Mouse (Mus musculus) liver, adult (tissue): ENCODE data around the gene Tmem178b.

ENCODE experiments used
- GATA4 ChIP-seq: IDR thresholded peaks from 2 replicates; pipeline ENCODE4 v1.6.1; 2014; ENCODE audit warnings: mild to moderate bottlenecking, low read length; ENCODE audit not compliant: insufficient replicate concordance

The Tmem178b gene

DNA sequence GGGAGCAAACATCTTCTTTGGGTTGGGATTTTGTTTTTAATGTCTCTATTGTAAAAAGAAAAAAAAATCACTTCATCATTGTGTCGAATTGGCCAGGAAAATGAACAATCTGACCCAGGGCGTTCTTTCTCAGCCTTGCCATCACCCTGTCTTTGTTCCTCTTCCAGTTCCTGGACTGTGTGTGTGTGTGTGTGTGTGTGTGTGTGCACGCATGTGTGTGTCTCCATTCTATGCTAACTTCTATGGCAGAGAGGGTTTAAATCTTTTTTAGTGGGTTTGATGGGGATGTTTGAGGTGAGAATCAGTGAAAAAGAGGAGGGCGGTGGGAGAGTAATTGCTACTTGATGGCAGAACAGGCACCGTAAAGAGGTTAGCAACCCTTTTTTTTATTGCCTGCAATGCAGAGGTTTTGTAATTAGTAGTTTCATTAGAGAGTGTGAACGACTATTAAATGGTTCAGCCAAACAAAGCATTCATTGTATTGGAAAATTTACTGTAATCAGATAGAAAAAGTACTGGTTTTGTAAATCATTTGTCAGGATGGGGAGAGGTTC is 30.2 kb downstream of the Tmem178b start:
- TF ChIP-seq GATA4: no peak

DNA sequence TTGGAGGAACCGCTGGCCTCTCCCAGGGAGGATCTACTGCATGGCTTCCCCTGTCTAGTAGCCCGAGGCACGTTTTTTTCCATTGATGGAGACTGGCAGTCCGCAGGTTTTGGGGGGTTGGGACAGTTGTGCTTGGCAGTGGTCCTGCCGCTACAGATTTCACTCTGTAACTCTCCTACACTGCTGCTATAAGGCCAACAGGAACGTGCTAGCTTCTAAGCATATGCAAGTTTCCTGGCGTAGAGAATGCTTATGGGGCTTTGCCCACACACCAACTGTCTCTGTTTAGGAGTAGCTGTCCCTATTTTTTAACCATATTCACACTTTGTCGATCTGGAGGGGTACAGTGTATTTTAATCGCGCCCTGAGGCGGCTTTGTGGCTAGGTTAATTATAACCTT is 30.8 kb downstream of the Tmem178b start:
- no peak for TF ChIP-seq GATA4

DNA sequence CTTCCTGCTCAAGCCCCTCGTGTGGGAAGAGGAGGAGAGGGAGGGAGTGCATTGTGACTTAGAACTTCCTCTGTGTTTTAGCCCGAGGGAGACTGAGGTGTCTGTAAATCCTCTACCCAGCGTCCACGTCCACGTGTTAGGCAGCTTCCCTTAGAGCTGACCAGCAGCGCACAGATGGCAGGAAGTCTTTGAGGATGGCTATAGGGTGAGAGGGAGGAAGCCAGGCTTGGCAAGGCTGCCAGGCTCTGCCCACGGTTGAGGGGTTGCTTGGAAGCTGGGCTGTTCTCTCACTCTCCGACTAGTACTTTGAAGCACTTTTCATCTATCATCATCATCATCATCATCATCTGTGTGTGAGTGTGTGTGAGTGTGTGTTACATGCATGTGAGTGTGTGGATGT is 41.9 kb downstream of the Tmem178b start:
- no peak for TF ChIP-seq GATA4

DNA sequence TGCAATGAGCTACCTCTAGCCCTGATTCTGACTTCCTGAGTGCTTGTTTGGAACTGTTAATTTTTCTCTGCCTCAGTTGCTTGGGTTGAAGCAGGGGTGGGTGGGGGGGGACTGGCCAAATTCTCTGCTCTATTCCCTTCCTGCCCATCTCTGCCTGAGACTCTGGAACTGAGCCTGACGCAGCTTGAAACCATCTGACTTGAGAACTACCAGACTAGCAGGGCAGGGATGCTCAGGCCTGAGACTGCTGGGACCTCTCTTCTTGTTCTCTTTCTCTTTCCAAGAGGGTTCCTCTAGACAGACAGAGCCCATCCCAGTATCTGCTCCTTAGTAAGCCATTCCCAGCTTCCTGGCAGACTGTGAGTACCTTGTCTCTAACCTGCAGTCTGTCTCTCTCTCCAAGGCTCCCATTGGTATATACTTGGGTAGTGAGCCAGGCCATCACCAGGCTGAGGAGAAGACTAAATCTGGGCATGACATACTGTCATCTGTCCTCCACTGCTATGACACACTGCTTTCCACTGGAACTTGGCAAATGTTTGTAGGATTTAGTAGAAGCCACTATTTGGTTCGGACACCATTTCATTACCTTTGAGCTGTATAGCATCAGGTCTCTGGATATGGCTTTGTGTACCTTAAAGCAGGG is 42.7 kb downstream of the Tmem178b start:
- TF ChIP-seq GATA4: no peak

DNA sequence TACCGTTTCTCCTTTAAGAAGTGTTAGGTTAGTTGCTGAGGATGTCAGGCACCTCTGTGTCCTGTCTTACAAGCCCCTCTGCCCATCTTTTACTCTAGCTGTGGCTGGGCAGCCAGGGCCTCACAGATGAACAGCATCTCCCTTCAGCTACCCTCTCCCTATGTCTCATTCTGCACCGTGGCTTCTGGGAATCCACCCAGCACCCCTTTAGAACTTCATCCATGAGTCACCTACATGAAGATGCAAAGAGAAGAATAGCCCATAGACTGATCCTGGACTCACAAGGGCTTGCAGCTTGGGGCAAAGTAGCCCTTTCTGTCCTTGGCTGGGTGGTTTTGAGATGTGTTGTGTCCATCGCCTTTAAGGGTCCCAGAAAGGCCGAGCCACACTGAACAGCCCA is 43.4 kb downstream of the Tmem178b start:
- TF ChIP-seq GATA4: no peak

DNA sequence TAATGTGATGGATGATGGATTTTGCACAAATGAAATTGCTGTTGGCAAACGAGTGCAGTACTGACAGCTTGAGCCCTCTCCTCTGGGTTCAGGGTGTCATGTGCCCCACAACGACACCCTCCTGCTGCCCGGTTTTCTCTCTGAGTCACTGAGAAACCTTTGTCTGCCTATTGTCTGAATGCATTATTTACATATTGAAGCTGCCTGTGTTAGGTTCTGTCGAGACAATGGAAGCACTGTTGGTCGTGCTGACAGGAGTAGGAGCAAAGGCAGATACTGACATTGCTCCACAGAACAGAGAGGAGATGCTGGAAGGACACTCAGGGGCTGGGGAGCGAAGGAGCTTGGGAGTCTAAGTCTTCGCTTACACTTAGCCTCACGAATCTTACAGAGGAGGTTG is 44.2 kb downstream of the Tmem178b start:
- TF ChIP-seq GATA4: no peak

DNA sequence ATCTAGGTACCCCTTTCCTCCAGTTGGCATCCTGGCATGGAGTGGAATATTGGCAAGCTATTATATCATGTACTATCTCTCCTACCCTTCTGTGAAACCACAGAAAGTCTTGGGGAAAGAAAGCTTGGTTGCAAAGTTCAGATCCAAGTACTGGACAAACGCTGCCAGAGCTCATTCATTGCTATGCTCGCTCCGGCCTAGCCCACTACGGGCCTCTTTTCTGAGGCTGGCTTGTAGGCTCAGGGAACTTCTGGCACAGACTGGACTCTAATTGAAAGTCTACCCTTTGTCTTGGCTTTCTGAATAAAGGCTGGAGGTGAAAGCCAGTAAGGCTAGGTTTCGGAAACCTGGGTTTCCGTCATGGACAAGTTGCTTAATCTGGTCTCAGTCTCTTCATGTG is 44.7 kb downstream of the Tmem178b start:
- no peak for TF ChIP-seq GATA4

DNA sequence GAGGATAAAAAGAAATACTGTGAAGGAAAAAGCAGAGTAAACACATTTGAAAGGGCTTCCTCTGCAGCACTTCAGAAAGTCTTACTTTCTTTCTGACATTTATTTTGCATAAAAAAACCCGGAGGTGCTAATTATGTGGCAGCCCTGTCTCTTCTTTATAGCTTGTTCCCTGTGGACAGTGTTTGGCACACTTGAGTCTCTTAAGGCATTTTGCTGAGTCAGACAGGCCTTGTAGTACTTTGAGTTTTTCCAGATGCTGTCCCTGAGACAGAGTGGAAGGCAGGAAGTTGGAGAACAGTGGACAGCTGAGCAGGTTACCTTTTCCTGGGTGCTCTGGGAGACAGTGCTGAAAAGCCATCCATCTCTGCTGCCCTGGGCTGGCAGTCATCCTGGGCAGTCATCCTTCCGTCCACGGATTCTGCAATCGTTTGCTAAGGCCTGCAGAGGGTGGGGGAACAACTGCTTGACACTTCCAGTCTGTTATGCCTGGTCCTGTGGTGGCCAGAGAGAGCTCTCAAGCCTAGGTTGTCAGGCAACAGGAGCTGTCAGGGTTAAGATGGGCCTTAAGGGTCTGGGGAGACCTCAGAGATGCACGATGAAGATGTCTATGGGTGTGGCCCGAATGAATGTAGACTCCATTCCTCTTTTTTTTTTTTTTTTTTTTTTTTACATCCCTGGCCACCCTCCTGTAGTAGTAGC is 46.1 kb downstream of the Tmem178b start:
- TF ChIP-seq GATA4: no peak

DNA sequence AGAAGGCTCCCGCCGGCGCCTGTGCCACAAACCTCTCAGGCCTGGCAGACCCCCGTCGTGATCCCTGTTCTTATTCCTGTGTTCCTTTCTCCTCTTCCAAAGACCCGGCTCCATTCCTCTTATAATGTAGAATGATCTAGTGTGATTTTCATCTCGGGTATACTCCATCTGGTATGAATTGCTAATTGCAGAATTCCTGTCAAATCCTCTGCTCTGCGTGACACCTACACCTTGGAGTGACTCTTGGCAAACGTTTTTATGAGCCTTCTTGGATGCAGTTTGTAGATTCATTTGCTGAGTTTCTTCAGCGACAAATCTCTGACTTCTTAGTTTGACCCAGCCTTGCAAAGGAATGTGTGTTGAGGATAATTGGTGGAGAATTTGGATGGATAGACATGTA is 53.4 kb downstream of the Tmem178b start:
- TF ChIP-seq GATA4: no peak

DNA sequence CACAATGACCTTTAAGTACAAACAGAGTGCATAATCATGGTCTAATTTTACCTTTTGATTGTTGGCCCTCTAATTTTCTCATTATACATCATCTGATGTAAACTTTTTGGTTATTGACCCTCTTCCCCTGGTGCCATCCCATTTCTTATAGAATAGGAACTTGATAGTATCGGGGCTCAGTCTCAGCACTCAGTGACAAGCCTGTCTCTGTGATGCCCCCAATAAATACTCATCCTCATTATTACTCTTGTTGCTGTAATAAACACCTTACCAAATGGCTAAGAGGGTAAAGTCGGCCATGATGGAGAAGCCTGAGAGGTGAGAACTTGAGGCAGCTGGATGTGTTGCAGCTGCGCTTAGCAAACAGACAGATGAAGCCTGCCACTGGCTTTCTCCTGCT is 63.5 kb downstream of the Tmem178b start:
- no peak for TF ChIP-seq GATA4

DNA sequence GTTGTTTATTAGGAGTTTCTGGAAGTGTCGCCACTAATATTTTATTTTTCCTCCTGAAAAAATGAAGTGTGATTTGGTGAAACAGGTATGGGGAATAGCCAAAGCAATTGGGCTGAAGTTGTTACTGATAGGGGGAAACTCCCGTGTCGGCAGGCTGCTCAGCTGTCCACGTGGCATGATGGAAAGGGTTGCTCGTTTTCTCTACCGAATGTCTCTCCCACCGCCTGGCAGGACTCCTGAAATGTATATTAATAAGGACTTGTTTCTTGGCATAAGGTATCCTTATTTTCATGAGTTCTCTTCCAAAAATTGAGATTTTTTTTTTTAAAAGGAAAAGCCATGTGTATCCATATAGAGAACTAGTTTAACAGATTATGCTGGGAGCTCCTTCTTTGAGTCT is 67.8 kb downstream of the Tmem178b start:
- no peak for TF ChIP-seq GATA4

DNA sequence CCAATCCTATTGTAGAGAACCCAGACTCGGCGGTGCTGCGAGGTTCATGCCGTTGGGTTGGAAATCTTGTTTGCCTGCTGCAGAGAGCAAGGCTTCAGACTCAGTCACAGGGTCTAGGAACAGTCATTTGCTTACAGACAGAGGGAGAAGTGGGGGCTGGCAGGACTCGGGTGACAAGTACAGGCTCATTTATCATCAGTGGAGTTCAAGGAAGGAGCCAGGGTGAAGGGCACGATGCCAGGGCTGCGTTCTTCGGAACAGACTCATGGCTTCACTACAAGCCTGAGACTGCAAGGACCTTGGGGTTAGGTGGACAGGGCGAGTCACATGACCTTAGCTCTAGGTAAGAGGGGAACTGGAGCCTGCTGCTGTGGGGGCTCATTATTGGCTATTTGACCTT is 71.8 kb downstream of the Tmem178b start:
- no peak for TF ChIP-seq GATA4

DNA sequence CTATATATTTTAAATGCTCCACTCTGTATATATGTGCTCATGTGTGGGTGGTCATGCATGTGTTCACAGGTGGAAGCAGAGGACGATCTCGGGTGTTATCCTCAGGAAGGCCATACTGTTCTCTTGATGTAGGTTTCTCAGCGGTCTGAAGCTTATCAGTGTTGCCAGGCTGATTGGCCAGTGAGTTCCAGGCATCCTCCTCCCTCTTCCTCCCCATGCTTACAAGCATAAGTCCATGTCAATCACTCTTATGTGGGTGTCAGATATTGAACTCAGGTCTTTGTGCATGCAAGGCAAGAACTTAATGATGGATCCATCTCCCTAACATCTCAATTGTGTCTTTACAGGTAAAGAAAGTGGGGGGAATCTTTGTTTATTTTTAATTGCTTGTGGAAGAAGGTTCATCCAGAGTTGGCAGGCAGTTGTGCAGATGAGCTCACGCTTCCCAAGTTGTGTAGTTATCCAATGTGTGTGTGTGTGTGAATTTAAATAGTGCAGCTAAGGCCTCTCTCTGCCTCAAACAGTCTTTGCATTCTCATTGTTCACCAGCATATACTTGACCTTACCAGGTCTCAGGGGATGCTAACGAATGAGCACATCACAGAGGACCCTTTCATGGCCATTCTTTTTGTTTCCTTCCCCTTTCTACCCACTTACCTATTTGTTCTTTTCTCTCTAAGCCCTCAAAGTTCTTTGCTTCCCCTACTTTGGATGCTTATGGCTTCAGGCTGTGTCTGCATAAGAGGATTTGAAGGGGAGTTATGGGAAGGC is 72.8 kb downstream of the Tmem178b start:
- no peak for TF ChIP-seq GATA4

DNA sequence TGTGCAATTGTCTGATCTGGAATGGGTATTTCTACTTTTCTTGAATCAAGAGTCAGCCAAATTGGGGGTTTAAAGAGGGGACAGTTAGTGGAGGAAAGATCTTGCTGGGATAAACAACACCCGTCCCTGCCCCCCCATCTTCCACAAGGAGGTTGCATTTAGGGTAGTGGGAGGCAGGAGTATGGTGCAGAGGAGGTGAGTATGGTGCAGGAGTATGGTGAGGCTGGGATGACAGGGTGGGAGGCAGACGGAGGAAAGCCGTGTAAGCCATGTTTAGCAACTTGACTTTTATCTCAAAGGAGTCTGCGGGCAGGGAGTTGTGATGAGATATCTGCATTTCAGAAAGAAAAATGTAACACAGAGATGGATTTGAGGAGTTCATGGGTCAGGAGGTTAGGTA is 73.5 kb downstream of the Tmem178b start:
- TF ChIP-seq GATA4: no peak

DNA sequence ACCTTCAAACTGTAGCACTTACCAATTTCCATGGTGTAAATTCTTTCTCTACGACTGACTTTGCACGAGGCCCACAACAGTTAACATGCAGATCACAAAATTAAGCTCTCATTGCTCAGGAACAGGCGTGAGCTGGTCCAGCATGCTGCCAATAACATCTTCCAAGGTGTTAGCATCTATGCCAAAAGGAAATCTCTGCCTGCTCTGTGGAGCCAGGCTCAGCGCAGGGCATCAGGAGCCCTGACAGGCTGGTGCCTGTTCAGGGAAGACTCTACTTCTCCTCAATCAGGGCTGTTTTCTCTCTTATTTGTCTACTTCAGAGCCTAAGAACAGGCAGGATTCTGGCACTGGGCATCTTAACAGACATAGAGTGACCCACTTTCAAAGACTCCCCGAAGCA is 80.9 kb downstream of the Tmem178b start:
- TF ChIP-seq GATA4: no peak

DNA sequence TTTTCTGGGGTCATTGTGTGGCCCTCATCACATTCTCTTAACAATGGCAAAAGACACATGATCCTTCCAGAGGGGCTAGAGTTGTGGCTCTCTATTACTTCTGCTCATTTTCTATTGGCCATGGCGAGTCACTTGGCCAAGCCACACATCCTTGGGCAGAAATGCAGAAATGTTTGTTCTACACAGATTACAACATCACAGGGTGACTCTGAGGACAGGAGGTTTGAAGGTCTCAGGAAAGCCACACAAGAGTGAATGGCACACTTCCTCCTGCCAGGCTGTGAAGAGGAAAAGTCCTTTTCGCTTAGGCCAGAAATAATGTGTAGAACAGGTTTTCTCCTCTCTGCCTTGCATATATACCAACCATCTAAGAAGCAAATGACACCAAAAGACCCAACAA is 82.1 kb downstream of the Tmem178b start:
- no peak for TF ChIP-seq GATA4
